Mouse (Mus musculus) kidney, adult 9 months (tissue): Measurements from ENCODE around the gene Slc22a8.

ENCODE experiments used
- DNase-seq: peaks from one replicate; pipeline ENCODE4 v3.0.0; 2022

The Slc22a8 gene

GRCm38 (mm10) chr19:8590954-8591353, at the start of gene Slc22a8:
Slc22a8 (plus strand) TSS chr19:8591254.
- DNase-seq, result no peak

- DNase-seq, result no peak
Observed at GRCm38 (mm10) chr19:8558897-8559296, 32.2 kb upstream of the Slc22a8 start.

- peak; percentile 49 for DNase-seq
Observed at GRCm38 (mm10) chr19:8564021-8564420, 27.0 kb upstream of the Slc22a8 start.

- DNase-seq, result no peak
Observed at GRCm38 (mm10) chr19:8564469-8564868, 26.6 kb upstream of the Slc22a8 start.

- no peak for DNase-seq
Observed at GRCm38 (mm10) chr19:8565262-8565661, 25.8 kb upstream of the Slc22a8 start.

- DNase-seq, result no peak
Observed at GRCm38 (mm10) chr19:8565985-8566384, 25.1 kb upstream of the Slc22a8 start.

GRCm38 (mm10) chr19:8567104-8567880, 23.8 kb upstream of the Slc22a8 start:
- DNase-seq, result peak; percentile 78

- DNase-seq, result peak; percentile 47
Observed at GRCm38 (mm10) chr19:8569453-8569863, 21.6 kb upstream of the Slc22a8 start.

GRCm38 (mm10) chr19:8570341-8571040, 20.6 kb upstream of the Slc22a8 start:
- peak; percentile 83 for DNase-seq

- peak; percentile 69 for DNase-seq
Observed at GRCm38 (mm10) chr19:8571746-8572145, 19.3 kb upstream of the Slc22a8 start.

- no peak for DNase-seq
Observed at GRCm38 (mm10) chr19:8572485-8572884, 18.6 kb upstream of the Slc22a8 start.

- DNase-seq, result no peak
Observed at GRCm38 (mm10) chr19:8577432-8577831, 13.6 kb upstream of the Slc22a8 start.

GRCm38 (mm10) chr19:8578293-8578969, 12.6 kb upstream of the Slc22a8 start:
- peak; percentile 71 for DNase-seq

- no peak for DNase-seq
Observed at GRCm38 (mm10) chr19:8578970-8579342, 12.1 kb upstream of the Slc22a8 start.

GRCm38 (mm10) chr19:8585298-8585697, 5.8 kb upstream of the Slc22a8 start:
- no peak for DNase-seq

GRCm38 (mm10) chr19:8585899-8586298, 5.2 kb upstream of the Slc22a8 start:
- DNase-seq, result no peak

- no peak for DNase-seq
Observed at GRCm38 (mm10) chr19:8586350-8586749, 4.7 kb upstream of the Slc22a8 start.

GRCm38 (mm10) chr19:8587315-8587714, 3.7 kb upstream of the Slc22a8 start:
- no peak for DNase-seq

GRCm38 (mm10) chr19:8592155-8592554, 1.1 kb downstream of the Slc22a8 start:
- no peak for DNase-seq

GRCm38 (mm10) chr19:8592873-8593408, 1.9 kb downstream of the Slc22a8 start:
- DNase-seq, result peak; percentile 85

GRCm38 (mm10) chr19:8593833-8594232, 2.8 kb downstream of the Slc22a8 start:
- no peak for DNase-seq

- DNase-seq, result no peak
Observed at GRCm38 (mm10) chr19:8594518-8594917, 3.5 kb downstream of the Slc22a8 start.

GRCm38 (mm10) chr19:8597269-8597668, 6.2 kb downstream of the Slc22a8 start:
- DNase-seq, result no peak
